Mouse (Mus musculus) ES-Bruce4 (cell line): ENCODE results near the gene Cenpt.
A peak's percentile ranks its signal among the peaks of the same experiment; 100 is the strongest.

Source experiments
- CTCF ChIP-seq: IDR thresholded peaks from one replicate; pipeline ENCODE4 v1.8.1; 2011; ENCODE audit warnings: low read depth, low read length
- EP300 ChIP-seq: IDR thresholded peaks from 2 replicates; pipeline ENCODE4 v1.6.1; 2011; ENCODE audit warnings: low read depth, low read length; ENCODE audit not compliant: insufficient read depth

GRCm38 (mm10) chr8:105861951-105862350 lies 8.9 kb upstream of the Cenpt start:
- TF ChIP-seq EP300: no peak
- peak; percentile 2 for TF ChIP-seq CTCF
